Mouse (Mus musculus): ENCODE data around the gene Acot6.

The Acot6 gene

DNA sequence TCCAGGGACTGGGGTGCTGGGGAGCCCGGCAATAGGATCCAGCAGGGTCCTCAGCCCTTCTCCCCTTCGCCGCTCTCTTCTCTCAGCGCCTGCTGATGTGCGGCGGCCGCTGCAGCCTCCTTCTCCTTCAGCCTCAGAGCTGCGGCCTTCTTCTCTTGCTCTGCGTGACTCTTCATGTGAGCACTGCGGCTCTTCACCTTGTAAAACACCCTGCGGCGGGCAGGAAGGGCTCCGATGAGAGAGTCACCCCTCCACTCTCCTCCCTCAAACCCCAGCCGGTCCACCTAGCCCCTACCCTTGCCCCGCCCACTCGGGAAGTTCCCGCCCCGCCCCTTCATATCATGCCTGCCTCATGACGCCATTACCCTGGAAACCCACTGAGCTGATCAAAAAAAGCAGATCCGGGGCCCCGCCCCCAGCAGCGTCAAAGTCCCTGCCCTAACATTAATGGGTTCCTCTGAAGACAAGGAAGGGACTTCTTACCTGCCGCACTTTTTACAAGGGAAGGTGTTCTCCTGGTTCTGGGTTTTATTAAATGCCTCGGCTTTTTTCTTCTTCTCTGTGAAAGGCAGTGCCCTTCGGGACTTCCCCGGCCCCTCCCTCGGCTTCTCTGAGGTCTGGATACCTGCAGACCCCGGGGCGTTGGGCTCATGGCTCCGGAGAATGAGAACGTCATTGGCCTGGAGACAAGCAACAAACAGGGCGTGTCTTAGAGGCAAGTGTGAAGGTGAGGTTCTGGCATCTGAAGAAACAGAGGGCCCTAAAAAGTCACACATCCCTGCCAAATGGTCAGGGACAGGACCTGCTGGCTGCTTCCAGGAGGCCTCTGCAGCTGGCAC lies 52.1 kb downstream of the Acot6 start:
- DNase-seq (ENCODE audit: low read depth, low spot score), result no peak

DNA sequence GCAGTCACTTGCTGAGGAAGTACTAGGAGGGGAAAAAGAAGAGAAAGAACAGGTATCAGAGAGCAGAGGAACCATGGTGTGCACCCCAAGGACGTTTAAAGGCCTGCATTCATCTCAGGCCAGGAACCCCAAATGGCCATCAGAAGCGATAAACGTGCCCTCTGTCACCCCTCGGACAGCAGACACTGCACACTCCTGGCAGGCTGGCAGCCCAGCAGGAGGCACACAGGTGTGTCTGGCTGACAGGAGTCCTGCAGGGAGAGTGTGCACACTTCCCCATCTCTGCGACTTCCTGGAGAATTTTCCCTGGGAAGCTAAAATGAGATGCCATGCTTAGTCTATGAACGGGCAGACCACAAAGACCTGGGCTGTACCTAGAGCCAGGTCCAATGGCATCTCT lies 53.0 kb downstream of the Acot6 start:
- DNase-seq (ENCODE audit: low read depth, low spot score), result no peak

DNA sequence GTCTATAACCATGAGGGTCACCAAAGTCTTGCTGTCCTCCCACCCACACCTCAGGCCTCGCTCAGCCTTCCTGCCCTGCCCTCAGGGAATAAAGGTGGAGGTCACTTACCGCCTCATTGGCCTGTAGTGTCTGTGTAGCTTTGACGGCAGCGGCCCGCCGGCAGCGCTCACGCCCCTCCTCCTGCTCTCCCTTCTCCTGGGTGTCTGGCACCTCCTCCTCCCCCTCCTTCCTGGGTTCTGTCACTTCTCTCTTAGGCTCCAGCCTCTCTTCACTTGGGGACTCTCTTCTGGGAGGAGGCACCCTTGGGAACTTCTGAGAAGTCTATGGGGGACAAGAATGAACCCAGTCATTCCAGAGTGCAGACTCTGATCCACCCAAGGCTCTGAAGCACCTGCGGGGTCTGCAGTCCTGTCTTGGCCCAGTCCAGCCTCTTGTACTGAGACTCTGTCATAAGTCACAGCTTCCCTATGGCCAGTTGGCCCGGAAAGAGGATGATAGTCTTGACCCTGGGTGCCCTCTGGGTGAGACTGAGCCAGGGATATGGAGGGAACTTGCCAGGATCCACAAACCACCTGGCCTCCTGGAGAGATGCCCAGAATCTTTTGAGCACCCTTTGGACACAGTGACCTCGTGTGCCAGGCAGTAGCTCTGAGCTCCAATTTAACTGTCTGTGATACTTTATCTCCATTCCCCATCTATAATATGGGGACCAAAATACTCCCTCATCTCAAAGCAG lies 54.5 kb downstream of the Acot6 start:
- DNase-seq (ENCODE audit: low read depth, low spot score), result no peak

DNA sequence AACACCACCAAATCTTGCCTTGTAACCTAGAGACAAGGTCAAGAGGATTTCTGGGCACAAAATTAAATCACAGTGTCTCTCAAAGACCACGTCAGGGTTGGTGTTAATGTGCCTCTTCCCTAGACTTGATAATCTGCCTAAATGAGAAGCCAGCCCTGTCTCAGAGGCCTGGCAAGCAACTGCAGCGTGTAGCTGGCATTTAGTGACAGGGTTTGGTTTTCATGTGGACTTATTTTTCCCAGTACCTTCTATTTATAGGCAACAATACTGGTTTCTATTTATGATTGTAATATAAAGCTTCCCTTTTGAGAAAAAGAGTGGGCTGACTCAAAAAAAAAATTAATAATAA lies 55.0 kb downstream of the Acot6 start:
- no peak for DNase-seq (ENCODE audit: low read depth, low spot score)

DNA sequence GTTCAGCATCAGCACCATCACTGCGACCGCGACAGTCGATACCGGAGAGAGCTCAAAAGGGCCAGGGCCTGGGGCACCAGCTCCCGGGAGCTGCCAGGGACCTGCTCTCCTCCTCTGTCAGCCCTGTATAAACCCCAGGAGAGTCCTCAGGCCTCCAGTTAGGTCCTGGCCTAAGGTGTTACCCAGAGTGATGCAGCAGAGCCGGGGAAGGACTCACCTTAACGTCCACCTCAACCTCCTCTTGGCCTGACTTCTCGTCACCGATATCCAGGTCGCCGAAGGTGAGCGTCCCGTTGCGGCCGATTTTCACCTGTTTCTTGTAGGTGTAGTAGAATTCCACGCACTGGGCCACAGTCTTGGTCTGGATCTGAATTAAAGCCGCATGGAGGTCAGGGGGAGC lies 55.8 kb downstream of the Acot6 start:
- no peak for DNase-seq (ENCODE audit: low read depth, low spot score)

DNA sequence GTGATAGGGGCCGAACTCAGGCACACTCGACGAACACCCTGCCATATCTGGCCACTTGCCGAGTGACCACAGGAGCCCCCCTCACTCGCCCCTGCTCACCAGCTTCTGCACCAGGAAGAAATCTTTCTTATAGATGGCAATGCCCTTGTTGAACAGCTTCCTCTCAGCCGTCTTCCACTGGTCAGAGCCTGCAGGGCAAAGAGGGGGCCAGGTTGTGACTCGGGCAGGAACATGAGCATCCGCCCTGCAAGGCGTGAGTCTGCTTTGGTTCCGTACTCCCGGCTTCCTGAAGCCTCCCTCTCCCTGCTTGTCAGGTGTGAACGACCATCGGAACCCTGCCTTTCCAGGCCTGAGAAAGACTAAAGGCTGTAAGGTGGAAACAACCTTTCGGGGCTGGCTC lies 57.7 kb downstream of the Acot6 start:
- DNase-seq (ENCODE audit: low read depth, low spot score), result no peak

DNA sequence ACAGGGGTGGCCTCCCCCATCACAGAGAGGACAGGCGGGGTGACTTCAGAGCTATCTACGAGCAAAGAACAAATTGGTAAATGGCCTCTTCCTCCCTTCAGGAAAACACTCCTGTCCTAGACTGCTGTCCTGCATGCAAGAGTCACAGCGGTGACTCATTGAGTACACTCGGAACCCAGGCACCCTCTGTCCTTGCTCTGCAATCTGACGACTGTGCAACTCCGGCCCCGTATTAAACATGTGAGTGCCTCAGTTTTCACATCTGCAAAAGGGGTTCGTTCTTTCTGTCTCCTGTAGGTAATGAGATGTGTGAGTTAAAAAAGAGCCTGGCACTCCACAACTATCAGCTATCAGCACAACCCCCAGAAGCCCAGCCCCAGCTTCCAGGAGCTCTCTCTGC lies 60.0 kb downstream of the Acot6 start:
- no peak for DNase-seq (ENCODE audit: low read depth, low spot score)

Data from retina, adult 2 months (tissue).